Mouse (Mus musculus) WW6 (cell line): ENCODE results near the gene Ppp1r9b.
A peak's percentile ranks its signal among the peaks of the same experiment; 100 is the strongest.

ENCODE experiments used
- DNase-seq: peaks from one replicate; pipeline ENCODE4 v3.0.0-alpha.2; 2013; ENCODE audit warnings: low read depth, low spot score

Gene Ppp1r9b

DNA sequence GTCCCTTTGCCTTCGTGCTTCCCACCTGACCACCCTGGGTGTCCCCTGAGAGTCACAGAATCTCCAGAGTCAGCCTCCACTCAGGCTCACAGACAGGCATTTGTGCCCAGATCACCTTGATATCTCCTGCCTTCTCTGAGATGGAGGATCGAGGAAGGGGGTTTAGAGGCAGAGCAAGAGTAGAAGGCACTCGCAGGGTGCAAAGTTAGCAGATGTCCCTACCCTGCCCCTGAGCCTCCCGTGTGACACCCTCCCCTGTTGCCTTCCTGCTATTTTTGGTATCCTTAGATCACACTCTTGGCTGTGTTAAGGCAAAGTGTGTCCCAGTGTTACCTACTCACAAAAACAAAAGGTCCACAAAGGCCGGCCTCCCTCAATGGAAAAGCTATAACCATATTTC is 14.6 kb upstream of the Ppp1r9b start, which contains the start of gene Sgca:
Gene Sgca, minus strand, starts transcription at position 129 of the 400 bp plus-strand sequence.
- no peak for DNase-seq

DNA sequence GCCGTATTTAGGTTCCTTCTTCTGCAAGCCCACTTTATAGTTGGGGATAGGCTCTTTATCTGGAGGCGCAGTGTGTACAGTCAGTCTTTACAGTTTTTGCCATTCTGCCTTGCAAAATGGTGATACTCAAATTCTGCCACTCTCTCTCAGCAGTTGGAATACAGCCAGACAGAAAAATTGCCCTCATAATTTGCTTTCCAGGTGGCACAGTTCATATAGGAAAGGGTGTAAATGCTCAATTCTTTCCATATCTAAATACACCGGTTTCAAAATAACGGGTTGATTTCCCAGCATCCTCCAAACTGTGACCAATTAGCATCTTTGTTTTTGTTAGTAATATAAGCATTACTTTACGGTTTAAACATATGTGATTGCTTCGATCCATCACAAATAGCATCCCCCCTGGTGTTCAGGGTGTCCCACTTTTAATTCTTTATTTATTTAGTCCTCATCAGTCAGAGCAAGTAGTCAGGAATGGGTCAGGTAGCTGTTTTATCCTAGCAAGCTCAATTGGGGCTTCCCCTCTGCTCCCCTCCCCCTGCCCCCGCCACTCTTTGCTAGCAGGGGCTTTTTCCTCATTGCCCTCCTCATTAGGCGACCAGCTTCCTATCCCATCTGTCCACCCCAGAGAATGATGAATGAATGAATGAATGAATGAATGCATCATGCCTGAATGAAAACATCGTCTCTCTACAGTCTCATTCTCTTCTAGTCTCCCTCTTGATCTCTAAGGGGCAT is 12.5 kb upstream of the Ppp1r9b start:
- DNase-seq = no peak

DNA sequence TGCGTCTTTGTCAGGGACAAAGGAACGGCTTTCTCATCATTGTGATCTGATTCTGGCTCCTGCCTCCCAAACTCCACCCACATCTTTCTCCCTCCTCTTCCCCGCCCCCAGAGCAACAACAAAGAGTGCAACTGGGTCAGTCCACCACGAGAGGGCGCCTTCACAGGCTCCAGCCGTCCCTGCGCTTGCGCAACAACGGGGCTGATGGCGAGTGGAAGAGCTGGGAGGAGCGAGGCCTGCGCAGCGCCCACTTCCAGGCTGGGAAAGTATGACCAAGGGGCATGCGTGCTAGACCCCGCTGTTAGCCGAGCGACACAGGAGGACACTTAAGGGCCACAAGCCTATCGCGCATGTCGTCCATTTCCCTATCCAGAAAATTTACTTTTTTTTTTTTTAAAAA is 11.9 kb upstream of the Ppp1r9b start:
- DNase-seq = peak; percentile 89

DNA sequence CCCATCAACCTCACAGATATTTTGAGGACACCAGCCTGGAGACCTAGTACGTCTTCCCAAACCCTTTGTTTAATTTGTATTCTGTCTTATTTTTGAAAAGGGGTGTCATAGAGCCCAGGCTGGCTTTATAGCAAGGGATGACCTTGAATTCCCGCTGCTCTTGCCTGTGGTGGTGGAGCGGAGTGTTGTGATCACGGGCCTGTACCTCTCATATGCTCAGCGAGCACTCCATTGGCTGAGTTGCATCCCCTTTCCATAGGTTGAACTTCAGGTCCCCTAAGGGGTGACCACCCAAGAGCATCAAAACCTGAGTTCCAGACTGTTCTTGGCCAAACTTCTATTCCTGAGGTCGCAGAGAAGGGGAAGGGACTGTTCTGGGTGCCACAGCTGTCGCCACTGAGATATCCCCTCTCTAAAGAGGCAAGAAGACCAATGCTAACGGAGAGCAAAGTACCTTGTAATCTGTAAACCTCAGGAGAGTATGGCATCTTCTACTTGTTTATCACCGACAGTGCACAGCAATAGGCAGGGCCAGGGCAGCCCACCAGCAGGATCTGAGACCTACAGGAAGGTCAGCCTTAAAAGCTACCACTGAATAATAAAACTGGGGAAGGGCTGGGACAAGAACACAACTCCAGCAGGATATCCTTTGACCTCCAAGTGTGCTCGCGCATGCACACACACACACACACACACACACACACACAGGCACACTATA is 11.2 kb upstream of the Ppp1r9b start:
- DNase-seq = no peak

DNA sequence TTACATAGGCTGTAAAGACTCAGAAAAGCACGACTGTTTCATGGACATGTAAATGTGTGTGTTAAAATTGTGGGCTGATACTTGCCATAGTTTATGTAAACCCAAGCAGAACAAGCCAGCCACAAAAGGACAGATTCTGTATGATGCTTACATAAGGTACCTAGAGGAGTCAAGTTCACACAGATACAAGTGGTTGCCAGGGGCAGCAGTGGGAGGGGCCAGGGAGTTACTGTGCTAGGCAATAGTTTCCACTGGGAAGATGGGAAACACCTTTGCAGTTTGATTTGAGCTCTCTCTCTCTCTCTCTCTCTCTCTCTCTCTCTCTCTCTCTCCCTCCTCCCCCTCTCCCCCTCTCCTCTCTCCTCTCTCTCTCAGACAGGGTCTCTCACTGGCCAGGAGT is 5.7 kb upstream of the Ppp1r9b start:
- no peak for DNase-seq

DNA sequence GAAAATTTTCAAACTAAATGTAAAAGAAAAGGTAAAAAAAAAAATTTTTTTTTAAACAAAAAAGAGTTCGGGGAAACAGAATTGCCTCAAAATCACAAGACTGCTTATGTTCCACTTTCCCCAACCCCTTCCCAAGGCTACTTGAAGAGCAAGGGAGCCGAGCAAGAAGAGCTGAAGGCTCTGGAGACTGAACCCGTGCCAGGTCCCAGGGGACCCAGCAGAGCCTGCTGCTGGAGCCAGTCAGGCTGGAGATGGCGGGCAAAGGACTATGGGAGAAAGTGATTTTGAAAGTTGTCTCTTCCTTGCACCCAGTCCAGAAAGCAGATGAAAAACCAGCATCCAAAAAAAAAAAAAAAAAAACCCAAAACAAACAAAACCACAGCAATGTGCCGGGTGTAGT is 5.0 kb upstream of the Ppp1r9b start:
- no peak for DNase-seq

DNA sequence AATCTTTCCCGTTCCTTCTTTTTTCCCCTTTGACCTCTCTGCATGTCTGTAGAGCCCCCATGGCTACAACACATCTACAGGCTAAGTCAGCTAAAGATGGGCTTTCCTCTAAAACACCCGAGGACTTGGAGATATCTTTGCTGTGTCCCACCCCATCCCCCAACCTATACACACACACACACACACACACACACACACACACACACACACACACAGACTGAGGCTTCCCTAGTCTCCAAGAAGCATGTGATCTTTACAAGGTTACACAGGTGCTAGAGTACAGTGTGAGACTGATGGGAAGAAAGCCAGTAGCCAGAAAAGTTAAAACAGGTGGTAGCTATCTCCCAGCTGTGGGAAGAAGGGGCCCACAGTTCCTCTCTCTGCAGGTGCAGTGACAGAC is 4.4 kb upstream of the Ppp1r9b start:
- DNase-seq = no peak

DNA sequence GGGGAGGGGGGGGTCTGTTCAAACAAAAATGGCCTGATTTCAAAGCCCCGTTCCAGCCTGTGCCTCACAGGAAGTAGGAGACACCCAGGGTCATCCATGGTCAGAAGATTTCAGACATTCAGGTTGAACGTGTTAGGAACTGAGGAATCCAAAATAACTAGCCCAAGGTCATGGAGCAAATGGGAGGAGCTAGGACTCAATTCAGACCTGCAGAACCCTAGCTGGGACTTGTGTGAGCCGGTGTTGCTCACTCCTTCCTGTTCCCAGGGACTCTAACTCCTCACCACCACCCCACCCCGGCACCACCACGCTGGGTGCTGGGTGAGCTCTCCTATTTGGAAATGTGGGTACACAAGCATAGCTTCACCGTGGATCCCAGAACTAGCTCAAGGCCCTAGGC is 3.5 kb upstream of the Ppp1r9b start:
- DNase-seq = no peak

DNA sequence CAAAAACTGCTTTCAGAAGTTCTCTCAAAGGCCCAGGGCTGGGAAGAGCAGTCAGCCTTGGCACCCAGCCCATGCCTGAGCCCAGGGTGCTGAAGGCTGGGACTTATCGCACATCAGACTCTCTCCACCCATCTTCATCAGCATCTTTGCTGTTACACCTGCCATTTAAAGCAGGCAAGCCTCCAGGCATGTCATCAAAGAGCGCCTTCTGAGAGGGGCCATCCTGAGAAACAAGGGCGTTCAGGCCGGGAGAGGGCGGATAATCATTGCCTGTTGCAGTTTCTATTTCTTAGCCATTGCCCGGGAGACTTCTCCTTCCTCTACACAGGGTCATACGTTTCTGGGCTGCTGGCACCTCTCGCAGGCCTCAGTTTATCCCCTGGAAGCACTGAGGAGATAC is 3.0 kb upstream of the Ppp1r9b start:
- no peak for DNase-seq

DNA sequence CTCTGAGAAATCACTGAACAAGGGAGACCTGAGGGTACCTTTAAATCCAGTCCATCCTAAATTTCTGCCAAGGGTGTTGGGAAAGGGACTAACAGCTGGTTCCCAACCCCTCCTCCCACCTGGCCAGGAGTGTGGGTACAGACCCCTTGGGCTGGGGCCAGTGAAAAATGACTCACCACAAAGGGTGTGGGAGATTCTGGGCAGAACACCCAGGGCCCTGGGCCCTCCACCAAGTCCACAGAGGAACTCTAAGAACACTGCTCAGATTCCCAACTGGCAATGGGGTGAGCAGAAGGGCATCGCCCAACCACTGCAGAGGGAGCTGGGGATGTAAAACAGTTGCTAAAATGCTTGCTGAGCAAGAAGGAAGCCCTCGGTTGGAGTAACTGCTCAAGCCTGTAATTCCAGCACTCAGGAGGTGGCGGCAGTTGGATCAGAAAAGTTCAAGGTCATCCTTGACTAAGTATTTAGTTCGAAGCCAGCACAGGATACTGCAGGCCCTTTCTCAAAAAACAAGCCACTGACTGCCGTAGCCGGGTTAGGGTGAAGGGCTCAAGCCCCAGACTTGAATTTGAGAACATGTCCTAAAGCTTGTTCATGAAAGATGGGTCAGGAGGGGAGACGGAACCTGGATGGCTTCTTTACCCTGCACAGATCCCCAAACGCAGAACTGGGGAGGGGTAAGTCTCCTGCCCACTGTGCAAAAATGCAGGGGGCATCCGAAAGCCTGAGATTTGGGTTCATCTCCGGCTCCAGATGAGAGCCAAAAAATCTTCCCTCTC is 1.9 kb upstream of the Ppp1r9b start:
- no peak for DNase-seq

DNA sequence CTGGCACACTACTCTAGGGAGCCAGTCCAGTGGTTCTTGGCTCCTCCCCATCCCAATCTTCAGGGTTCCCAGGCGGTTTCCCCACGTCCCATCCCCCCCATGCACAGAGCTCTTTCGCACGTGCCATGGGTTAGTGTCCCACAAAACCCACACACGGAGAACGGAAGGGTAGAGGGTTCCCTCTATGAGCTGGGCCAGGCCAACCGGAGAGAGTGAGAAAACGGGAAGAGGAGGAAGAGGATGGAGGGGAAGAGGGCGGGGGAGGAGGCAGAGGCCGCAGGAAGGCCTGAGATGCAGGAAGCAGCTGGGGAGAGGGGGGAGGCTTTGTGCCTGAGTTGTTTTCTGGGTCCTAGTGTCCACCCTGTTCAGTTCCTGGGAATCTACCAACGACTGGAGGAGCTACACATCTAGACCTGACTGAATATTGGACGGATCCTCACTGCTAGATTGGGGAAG is 1.2 kb upstream of the Ppp1r9b start:
- DNase-seq = peak; percentile 72

DNA sequence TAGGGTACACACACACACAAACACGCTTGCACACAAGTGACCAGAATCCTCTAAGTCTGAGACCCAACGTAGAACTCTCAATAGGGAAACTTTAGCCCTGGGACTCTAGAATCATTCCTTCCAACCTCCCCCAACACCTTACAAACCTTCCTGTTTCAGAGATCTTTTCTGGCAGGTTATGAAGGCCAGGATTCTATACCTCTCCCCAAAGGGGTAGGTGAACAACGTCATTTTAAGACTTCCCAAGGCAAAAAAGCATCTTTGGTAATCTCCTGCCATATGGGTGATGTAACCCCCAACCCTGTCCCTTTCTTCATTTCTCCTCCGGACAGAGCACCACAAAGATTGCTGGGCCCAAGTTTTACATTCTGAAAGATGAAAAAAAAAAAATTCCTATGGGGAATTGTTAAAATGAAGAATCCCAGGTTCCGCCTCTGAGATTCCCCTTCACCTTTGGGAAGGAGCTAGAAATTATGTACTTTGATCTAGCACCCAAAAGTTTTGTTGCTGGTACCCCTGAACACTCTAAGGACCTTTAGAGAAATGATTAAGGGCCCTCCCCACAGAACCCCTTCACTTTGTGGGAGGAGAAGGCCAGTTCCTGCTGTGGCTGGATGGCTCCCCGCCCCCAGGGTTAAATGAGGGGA is 610 bp upstream of the Ppp1r9b start:
- no peak for DNase-seq

DNA sequence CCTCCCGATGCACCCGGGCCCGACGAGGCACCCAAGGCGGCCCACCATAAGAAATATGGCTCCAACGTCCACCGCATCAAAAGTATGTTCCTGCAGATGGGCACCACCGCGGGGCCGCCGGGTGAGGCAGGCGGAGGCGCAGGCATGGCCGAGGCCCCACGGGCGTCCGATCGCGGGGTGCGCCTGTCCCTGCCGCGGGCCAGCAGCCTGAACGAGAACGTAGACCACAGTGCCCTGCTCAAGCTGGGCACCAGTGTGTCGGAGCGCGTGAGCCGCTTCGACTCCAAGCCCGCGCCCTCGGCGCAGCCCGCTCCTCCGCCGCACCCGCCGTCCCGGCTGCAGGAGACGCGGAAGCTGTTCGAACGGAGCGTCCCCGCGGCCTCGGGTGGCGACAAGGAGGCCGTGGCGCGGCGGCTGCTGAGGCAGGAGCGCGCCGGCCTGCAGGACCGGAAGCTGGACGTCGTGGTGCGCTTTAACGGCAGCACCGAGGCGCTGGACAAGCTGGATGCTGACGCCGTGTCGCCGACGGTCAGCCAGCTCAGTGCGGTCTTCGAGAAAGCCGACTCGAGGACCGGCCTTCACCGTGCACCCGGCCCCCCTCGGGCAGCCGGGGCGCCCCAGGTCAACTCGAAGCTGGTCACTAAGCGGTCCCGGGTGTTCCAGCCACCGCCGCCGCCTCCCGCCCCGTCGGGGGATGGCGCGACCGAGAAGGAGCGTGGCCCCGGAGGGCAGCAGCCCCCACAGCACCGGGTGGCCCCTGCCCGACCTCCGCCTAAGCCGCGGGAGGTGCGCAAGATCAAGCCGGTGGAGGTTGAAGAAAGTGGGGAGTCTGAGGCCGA is 1.0 kb downstream of the Ppp1r9b start:
- DNase-seq = no peak

DNA sequence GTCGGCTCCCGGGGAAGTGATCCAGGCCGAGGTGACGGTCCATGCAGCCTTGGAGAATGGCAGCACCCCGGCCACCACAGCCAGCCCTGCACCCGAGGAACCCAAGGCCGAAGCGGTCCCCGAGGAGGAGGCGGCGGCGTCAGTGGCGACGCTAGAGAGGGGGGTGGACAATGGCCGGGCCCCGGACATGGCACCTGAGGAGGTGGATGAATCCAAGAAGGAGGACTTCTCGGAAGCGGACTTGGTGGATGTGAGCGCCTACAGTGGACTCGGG is 1.6 kb downstream of the Ppp1r9b start:
- DNase-seq = no peak

DNA sequence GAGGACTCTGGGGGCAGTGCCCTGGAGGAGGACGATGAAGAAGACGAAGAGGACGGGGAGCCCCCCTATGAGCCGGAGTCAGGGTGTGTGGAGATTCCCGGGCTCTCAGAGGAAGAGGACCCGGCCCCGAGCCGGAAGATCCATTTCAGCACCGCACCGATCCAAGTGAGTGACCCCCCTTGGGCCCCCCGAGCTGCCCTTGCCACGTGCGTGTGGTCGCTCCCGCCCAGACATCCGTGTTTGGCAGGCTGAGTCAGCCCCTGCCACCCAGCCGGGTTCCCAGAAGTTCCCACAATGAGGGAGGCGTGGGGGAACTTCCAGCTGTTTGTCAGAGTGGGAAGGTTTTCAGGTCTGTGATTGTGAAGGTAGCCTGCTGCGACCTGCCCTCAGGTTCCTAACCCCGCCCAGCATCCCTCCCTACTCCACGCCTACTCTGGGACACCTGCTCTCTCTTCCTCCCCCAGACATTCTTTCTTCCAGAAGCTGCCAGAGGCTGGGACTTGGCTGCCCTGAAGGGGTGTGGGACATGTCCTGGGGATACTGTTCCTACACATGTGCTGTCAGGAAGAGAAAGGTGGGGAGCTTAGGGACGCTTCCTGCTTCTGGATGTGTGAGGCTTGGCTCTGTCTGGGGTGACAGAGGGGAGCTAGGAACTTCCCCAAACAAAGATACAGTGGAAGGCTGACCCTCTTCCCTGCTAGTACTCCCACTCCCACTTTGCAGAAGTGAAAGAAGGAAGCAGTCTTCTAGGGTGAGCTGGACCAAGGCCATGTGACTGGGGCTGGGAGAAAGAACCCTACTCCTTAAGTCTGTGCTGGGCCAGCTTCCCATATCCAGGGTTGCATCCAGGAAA is 2.1 kb downstream of the Ppp1r9b start:
- peak; percentile 63 for DNase-seq

DNA sequence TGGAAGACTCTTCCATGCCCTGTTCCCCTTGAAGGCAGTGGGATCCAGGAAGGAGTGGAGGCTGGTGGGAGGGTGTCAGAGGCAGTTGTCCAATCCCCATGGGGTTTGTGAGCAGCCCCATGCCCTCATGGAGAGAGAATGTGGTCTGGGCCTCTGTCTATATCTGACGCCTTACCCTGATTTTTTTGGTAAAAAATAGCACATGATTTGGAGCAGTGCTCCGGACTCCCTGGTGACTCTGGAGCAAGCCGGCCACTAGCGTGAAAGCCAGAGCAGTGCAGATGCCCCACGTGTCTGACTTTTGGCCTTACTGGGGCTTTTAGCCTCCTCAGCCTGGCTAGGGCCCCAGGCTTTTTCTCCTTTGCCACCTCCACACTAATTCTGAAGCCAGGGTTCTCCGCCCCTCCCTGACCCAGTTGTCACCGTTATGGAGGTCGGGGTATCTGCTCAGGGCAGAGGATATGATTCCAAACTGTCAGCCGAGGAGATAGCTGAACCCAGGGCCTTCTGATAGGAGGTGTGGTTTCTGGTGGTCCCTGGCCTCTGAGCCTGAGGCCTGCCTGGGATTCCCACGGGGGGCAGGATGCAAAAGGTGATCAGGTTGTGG is 3.5 kb downstream of the Ppp1r9b start:
- no peak for DNase-seq

DNA sequence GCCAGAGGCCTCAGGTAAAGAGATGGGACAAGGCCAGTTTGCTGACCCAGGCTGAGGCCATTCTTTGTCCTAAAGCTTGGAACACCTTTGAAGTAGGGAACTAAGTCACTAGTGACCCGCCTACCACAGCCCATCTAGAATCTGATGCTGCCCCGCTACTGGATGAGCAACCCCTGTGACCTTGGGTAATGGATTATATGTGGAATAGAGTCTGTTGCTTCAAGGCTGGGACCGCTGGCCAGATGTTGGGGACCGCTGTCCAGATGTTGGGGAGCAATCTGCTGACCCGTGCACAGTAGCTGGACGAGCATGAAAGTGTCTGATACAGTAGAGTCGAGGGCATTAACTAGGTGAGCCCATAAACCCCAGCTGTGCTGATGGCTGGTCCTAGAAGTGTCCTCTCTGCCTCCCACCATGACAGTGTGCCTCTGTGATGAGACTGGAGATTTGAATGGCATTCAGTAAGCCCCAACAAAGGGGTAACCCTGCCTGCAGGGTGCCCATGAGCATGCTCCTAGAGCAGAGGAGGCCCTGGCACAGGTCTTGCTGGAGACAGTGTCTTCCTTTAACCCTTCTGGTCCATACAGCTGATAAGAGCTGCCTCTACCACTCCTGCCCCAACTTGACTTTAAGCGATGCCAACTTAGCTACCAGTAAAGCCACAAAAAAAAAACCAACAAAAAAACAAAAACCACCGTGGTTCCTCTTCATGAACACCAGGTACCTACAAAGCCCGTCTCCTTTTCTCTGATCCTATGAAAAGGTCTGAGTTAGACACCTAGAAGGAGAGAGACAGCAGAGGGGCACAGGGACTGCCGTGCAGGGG is 4.3 kb downstream of the Ppp1r9b start:
- DNase-seq = no peak

DNA sequence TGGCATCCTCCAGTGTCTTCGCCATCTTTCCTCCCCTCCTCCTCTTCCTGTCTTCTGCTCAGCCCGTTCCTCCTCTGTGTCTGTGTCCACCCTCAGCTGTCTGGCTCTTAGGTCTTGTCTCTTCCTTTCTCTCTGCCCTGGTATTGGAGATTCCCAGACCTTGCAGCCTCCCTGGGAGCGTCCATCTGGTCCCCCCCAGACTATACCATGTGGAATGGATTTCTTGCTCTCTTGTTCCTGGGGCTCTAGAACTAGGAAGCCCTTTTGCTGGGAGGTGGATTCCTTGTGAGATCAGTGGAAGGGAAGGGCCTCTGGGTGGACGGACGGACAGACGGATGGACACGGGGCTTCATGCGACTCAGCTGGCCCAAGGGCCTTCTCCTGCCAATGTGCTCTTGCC is 5.3 kb downstream of the Ppp1r9b start:
- no peak for DNase-seq

DNA sequence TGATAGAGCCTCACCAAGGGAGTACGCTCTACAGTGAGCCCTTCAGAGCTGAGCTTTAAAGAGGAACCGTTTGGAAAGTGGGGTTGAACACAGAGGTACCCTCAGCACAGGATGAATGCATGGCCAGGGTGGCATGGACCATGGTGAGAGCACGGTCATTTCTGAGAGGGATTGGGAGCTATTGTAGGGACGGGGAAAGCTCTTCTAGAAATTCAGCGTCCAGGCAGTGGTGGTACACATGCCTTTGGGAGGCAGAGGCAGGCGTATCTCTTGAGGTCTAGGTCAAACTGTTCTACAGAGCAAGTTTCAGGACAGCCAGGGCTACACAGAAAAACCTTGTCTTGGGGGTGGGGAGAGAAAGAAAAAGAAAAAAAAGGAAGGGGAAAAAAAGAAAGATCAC is 6.1 kb downstream of the Ppp1r9b start:
- no peak for DNase-seq
